Mouse (Mus musculus): ENCODE measurements around the gene Rplp0.

Rplp0 gene

DNA sequence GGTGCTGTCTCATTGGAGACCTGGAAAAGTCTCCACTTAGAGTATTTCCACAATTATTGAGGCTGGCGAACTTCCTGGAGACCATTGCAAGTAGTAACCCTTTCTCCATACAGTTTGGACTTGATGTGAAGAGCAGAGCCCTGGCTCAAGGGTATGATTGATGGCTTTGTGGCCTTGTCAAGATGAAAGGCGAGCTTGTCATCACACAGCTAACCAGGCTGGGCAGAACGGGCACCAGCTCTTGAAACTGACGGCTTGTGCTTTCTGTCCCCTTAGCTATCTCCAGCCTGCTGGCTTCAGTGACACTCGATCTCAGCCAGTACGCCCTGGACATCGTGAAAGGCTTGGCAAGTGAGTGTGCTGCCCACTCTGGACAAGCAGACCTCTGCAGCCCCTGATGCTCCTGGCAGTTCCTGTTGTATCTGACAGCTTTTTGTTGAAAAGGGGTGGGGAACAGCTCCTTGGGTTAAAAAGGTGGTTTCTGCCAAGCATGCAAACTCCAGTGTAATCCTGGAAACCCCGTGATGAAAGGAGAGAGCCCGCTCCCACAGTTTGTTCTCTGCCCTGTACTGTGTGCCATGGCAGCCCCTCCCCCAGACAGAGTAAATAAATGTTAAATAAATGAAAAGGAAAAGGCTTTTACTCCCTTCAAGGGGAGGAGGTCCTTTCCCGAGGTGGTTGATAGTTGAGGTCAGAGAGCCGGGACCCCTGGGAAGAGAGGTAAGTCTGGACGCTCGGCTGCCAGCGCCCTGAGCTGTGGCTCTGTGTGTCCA is 21.1 kb downstream of the Rplp0 start:
- no peak for DNase-seq (ENCODE audit: inconsistent ontology term)

- DNase-seq (ENCODE audit: inconsistent ontology term): no peak
Measured at GRCm38 (mm10) chr5:115581662-115582061, 22.4 kb downstream of the Rplp0 start.

DNA sequence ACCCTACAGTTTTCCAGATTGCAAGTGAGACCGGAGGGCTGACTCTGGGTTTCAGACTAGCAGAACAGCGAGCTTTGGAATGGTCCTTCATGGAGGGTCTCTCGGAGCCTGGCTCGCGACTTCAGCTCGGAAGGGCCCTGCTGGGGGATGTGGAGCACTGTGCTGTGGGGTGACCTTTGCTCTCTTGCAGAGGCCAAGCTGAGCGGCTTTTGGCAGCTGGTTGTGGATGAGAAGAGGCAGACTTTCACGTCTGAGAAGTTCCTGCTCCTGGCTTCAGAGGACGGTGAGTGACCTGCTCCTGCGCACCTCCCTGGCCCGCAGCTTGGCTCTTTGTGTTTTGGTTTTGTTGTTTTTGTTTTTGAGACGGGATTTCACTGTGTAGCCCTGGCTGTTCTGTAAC is 26.3 kb downstream of the Rplp0 start:
- no peak for DNase-seq (ENCODE audit: inconsistent ontology term)

DNA sequence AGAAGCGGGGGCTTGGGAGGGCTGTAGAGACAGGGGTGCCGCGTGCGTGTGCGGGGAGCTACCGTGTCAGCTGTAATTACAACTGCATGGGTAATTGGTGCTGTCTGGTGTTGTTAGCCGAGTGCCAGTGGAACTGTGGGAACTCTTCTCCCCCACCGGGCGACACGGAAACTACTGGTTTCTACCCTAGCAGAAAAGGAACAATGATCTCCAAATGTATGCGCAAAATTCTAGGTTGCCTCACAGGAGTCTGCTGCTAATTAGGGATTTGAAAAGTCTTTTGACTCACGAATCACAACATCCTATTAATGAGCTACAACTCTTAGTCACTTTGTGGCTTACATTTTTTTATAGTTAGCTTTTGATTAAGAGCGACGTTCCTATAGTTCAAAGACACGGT is 26.9 kb downstream of the Rplp0 start:
- peak; percentile 87 for DNase-seq (ENCODE audit: inconsistent ontology term)

DNA sequence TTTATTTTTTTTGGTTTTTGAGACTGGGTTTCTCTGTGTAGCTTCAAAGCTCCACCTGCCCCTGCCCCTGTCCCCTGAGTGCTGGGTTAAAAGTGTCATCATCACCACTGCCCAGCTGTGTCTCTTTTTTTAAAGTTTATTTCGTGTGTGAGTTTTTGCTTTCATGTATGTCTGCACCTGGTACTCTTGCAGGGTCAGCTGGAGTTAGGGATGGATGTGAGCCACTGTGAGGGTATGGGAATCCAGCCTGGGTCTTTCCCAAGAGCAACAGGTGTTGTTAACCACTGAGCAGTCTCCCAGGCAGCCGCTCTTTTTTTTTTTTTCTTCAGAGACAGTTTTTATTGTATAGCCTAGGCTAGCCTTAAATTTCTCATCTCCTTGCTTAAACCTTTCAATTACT is 27.5 kb downstream of the Rplp0 start:
- DNase-seq (ENCODE audit: inconsistent ontology term): no peak

- DNase-seq (ENCODE audit: inconsistent ontology term): no peak
Measured at GRCm38 (mm10) chr5:115591028-115591427, 31.8 kb downstream of the Rplp0 start.

- no peak for DNase-seq (ENCODE audit: inconsistent ontology term)
Measured at GRCm38 (mm10) chr5:115591506-115591905, 32.2 kb downstream of the Rplp0 start.

DNA sequence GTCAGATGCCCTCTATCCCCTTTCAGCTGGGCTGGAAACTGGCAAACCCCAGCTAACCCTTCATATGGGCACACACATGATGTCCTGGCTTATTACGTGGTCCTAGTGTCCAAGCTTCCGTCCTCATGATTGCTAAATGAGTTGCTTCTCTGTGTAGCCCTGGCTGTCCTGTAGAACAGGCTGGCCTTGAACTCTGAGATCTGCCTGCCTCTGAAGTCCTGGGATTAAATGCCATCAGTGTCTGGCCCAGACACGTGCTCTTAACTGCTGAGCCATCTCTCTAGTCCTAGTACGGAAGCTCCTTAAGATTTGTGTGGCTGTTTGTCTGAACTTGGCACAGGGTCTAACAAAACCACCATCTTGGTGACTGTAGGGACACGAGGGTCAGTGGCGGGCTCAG is 44.3 kb downstream of the Rplp0 start:
- DNase-seq (ENCODE audit: inconsistent ontology term): no peak

DNA sequence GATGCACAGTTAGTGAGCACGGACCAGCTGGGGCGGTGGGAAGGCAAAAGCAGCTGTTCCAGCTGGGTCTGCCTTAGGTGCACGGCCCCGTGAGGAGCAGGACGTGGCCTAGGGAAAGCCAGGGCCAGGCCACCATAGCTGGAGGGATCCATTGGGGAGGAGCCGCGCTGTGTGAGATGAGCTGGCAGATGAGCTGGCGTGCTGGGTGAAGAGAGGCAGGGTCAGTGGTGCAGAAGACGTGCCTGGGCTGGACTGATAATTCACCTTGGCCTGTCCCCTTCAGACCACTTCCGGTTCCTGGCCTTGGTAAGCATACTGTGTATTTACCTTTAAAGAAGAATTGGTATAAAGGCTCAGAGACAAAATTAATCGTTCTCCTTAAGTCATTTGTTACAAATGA is 52.3 kb downstream of the Rplp0 start:
- DNase-seq (ENCODE audit: inconsistent ontology term): no peak
